Mouse (Mus musculus) kidney, adult 2 months (tissue): ENCODE results near the gene Slc41a3. TPM values are rescaled to one million over a fixed set of nuclear protein-coding genes. Genes with fewer than 3 reads are reported as not detected.
"Not testable (repeated sequence)": the region's sequence is repeated elsewhere in the genome, so short reads cannot be mapped to it uniquely, and the experiment has no call there.

Source experiments
- DNase-seq: peaks from one replicate; pipeline ENCODE4 v3.0.0; 2021
- H3K27ac ChIP-seq: fragments of 200-500 bp; 2 replicates; pipeline ENCODE4 v1.5.1; 2012; ENCODE audit warnings: low read depth, low read length, control low read depth, inconsistent platforms; ENCODE audit not compliant: insufficient read depth
- H3K27me3 ChIP-seq: fragments of 200-500 bp; replicated peaks from 2 replicates; pipeline ENCODE4 v1.6.1; 2012; ENCODE audit warnings: mild to moderate bottlenecking, moderate library complexity, low read length, inconsistent platforms; ENCODE audit not compliant: control insufficient read depth, insufficient read depth
- H3K36me3 ChIP-seq: fragments of 200-500 bp; 2 replicates; pipeline ENCODE4 v1.6.1; 2012; ENCODE audit warnings: mild to moderate bottlenecking, moderate library complexity, low read length, inconsistent platforms; ENCODE audit not compliant: control insufficient read depth, insufficient read depth
- H3K4me1 ChIP-seq: fragments of 200-500 bp; 2 replicates; pipeline ENCODE4 v1.6.1; 2011; ENCODE audit warnings: low read length; ENCODE audit not compliant: control insufficient read depth, insufficient read depth
- H3K4me3 ChIP-seq: fragments of 200-500 bp; 2 replicates; pipeline ENCODE4 v1.5.1; 2011; ENCODE audit warnings: mild to moderate bottlenecking, low read depth, low read length, control low read depth; ENCODE audit not compliant: insufficient read depth
- CTCF ChIP-seq: fragments of 200-500 bp; conservative IDR thresholded peaks from 2 replicates; pipeline ENCODE4 v1.5.1; 2011; ENCODE audit warnings: low read depth, mild to moderate bottlenecking, control low read depth, low read length, moderate library complexity, mixed read lengths; ENCODE audit not compliant: insufficient read depth, insufficient read length
- POLR2A ChIP-seq: fragments of 200-500 bp; IDR thresholded peaks from one replicate; pipeline ENCODE4 v1.6.1; 2011; ENCODE audit warnings: low read depth, low read length, control low read depth
- WGBS: fragments of 180-500 bp; shearing (Covaris S2); methylation state at CpG from one replicate; pipeline ENCODE4 v1.1.7; 2018; 5-methylcytosine and 5-hydroxymethylcytosine counted together
- polyA plus RNA-seq: library from polyadenylated mRNA; depleted of rRNA; stranded (reverse); fragments of >200 nt; gene quantifications from 2 replicates; pipeline ENCODE4 v1.2.3, GENCODE M21; 2012

The Slc41a3 gene
- polyA plus RNA-seq, 1 experiment = 8.0 TPM

DNA sequence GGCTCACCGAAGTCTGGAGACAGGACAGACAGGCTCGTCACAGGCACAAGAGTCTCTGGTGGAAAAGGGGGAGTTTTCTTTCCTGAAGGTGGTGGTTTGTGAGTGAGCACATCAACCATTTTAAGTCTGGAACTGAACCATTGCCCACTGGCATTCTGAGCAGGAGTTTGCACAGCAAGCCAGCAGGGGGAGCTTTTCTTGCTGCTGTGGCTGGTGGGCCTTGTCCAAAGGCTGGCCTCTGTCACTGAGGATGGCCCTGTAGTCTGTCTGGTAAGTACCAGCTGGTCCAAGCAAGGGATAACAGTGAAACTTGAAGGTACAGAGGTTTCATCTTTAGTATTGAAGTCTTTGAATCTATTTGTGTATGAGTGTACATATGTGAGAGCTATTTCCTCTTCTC, 49.2 kb downstream of the Slc41a3 start:
- Histone ChIP-seq H3K27ac (no peak overlapping the region), H3K4me3 (no peak overlapping the region), H3K36me3 (no peaks in the 10 kb centered on the region), H3K4me1 (no peaks in the 10 kb centered on the region), H3K27me3 (no peaks in the 10 kb centered on the region)
- TF ChIP-seq POLR2A = no peak
- TF ChIP-seq CTCF = peak; percentile 84
- DNase-seq = peak; percentile 72
- WGBS = 55% methylated on average over 2 of the region's 2 CpGs

DNA sequence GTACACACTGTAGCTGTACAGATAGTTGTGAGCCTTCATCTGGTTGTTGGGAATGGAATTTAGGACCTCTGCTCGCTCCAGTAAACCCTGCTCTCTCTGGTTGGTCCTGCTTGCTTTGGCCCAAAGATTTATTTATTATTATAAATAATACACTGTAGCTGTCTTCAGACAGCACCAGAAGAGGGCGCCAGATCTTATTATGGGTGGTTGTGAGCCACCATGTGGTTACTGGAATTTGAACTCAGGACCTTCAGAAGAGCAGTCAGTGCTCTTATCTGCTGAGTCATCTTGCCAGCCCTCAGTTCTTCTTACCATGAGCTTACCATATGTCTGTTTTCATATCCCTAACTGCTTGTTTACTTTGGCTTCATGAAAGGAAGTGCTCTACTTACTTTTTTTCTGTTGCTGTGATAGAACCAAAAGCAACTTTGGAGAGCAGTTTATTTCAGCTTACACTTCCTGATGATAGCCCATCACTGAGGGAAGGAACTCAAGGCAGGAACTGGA, 51.9 kb downstream of the Slc41a3 start:
- not testable (repeated sequence) for H3K4me1 ChIP-seq, H3K4me3 ChIP-seq, H3K36me3 ChIP-seq, H3K27ac ChIP-seq, H3K27me3 ChIP-seq
- 72% methylated on average over 2 of the region's 2 CpGs for WGBS
- DNase-seq = peak; percentile 22

- Histone ChIP-seq H3K4me3 (no peak overlapping the region), H3K36me3 (no peaks in the 10 kb centered on the region), H3K27me3 (no peaks in the 10 kb centered on the region), H3K4me1 (no peaks in the 10 kb centered on the region), H3K27ac (no peak overlapping the region)
- WGBS = 70% methylated on average over 2 of the region's 2 CpGs
- DNase-seq = no peak
- no peak for TF ChIP-seq POLR2A
- TF ChIP-seq CTCF = no peak
Observed at GRCm38 (mm10) chr6:90659913-90660312, 55.4 kb downstream of the Slc41a3 start.

GRCm38 (mm10) chr6:90660398-90661028, 56.0 kb downstream of the Slc41a3 start:
- Histone ChIP-seq H3K36me3 (no peaks in the 10 kb centered on the region), H3K4me3 (no peak overlapping the region), H3K27me3 (no peaks in the 10 kb centered on the region), H3K27ac (no peak overlapping the region), H3K4me1 (no peaks in the 10 kb centered on the region)
- no peak for DNase-seq
- TF ChIP-seq CTCF (no peak), POLR2A (no peak)
- 61% methylated on average over 20 of the region's 20 CpGs for WGBS

GRCm38 (mm10) chr6:90661029-90661399, 56.5 kb downstream of the Slc41a3 start:
- H3K4me1 ChIP-seq = no peaks in the 10 kb centered on the region
- no peaks in the 10 kb centered on the region for H3K27me3 ChIP-seq
- 71% methylated on average over 11 of the region's 11 CpGs for WGBS
- no peak overlapping the region for H3K27ac ChIP-seq
- TF ChIP-seq POLR2A (no peak), CTCF (no peak)
- DNase-seq = no peak
- no peak overlapping the region for H3K4me3 ChIP-seq
- no peaks in the 10 kb centered on the region for H3K36me3 ChIP-seq

DNA sequence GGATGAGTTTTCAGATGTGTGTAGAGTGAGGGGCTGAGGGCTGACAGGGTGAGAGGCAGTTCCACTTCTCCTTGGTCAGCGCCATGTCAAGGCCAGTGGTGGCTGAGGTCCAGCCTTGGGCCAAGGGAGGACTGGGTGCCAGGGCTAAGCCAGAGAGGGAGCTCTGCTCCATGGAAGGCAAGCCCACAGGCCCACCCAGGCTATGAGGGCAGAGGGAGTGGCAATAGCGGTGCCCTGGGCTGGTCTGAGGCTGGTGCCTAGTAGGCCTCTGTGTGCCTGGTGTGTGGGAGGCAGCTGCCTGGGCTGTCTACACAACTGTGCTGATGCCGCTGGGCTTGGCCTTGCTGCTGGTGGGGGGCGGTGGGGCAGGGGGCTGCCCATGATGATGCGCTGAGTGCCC, 57.6 kb downstream of the Slc41a3 start:
- Histone ChIP-seq H3K36me3 (no peaks in the 10 kb centered on the region), H3K4me3 (no peak overlapping the region), H3K4me1 (no peaks in the 10 kb centered on the region), H3K27me3 (no peaks in the 10 kb centered on the region), H3K27ac (no peak overlapping the region)
- no peak for DNase-seq
- TF ChIP-seq CTCF = no peak
- TF ChIP-seq POLR2A = no peak
- 97% methylated on average over 5 of the region's 5 CpGs for WGBS

- WGBS = 66% methylated on average over 11 of the region's 11 CpGs
- Histone ChIP-seq H3K4me1 (no peaks in the 10 kb centered on the region), H3K27ac (no peak overlapping the region; the same call in 1 of the 2 replicates)
Observed at GRCm38 (mm10) chr6:90663736-90664135, 59.2 kb downstream of the Slc41a3 start.

More at GRCm38 (mm10) chr6:90663736-90664135, 59.2 kb downstream of the Slc41a3 start:
- Histone ChIP-seq H3K36me3 (no peaks in the 10 kb centered on the region), H3K4me3 (no peak overlapping the region), H3K27me3 (no peaks in the 10 kb centered on the region)
- peak; percentile 29 for DNase-seq
- TF ChIP-seq CTCF = no peak
- no peak for TF ChIP-seq POLR2A
